Mouse (Mus musculus): ENCODE data around the gene Hoxb9. TPM values are rescaled to one million over a fixed set of nuclear protein-coding genes. Genes with fewer than 3 reads are reported as not detected.
A peak's percentile ranks its signal among the peaks of the same experiment; 100 is the strongest.

Hoxb9 gene
- total and polyA plus RNA-seq, 2 experiments from 2014 or later = not detected

DNA sequence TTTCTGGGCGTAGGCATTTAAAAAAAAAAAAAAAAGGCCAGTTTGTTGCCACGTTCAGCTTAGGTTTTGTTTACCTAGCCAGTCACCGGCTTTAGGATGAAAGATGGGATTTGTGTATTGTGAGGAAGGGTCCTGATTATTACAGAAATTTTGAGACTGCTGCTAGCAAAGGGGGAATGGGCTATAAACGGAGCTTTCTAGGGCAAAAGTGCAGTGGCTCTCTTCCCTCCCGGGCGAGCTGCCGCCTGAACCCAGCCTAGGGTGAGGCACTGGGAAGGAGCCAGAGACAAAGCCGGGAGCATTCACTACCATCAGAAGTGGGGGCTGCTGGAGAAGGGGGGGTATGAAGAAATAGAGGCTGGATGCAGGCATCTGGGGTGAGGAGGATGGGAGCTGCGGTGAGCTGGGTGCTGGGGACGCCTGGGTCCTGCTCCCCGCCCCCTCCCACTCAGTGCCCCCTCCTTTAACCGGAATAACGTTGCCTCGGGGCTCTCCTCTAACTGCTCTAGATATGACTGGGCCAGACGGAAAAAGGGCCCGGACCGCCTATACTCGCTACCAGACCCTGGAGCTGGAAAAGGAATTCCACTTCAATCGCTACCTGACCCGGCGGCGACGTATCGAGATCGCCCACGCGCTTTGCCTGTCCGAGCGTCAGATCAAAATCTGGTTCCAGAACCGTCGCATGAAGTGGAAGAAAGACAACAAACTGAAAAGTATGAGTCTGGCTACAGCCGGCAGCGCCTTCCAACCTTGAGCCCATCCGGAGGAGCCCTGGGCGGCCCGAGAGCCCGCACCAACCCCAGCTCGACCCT, 33.3 kb downstream of the Hoxb9 start:
- H3K4me3 ChIP-seq (ENCODE audit: low read length) = peak overlapping the region; percentile 30
- H3K4me1 ChIP-seq (ENCODE audit: insufficient read depth, low read length) = no peaks in the 10 kb centered on the region
- TF ChIP-seq CTCF (IDR thresholded peaks at IDR 0.05; ENCODE audit: low read depth) = no peak
- peak overlapping the region; percentile 30 for H3K4me2 ChIP-seq (ENCODE audit: low read depth, low read length)
- H3K27ac ChIP-seq = peak overlapping the region; percentile 69
- 3% methylated on average over 38 of the region's 38 CpGs for WGBS
- no peak for ATAC-seq
- H3K27me3 ChIP-seq (ENCODE audit: insufficient read depth, low read length) = peaks cover 83% of the 10 kb centered on the region
- H3K9me3 ChIP-seq (ENCODE audit: low read length) = no peaks in the 10 kb centered on the region
- no peaks in the 10 kb centered on the region for H3K36me3 ChIP-seq (ENCODE audit: insufficient read depth, low read length)
- peak overlapping the region; percentile 53 for H3K9ac ChIP-seq (replicated peaks; ENCODE audit: low read length)
- no peak for DNase-seq (ENCODE audit: low spot score)

DNA sequence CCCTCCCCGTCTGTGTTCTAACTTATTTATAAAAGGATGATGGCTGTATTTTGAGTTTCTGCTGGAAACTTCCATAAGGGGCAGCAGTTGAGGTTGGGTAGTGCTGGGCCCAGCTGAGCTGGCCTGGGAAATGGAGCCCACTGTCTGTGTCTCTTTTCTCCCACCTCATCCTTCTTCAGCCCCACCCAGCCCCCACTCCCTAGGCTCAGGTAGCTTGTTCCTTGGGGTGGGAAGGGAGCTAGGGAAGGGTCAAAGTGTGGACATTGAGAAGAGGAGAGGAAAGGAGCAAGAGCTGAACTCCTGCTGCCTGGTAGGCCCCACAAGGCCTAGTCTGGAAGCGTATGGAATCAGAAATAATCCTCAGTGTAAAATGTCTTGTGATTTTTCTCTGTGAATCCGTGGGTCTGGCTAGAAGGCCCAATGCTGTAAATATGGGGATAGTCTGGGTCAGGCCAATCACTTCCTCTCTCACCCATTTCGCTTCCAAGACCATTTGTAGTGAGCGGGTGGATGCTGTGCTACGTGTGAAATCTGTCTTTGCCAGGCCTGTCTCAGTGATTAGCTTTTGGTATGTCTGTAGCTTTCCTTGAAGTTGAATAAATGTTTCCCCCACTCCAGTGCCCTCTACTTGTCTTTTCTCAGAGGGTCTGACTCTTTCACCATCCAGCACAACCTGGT, 34.4 kb downstream of the Hoxb9 start:
- DNase-seq (ENCODE audit: low spot score) (no peak), ATAC-seq (no peak)
- Histone ChIP-seq H3K27ac (peak overlapping the region; percentile 29; the same call in 1 of the 2 replicates), H3K36me3 (ENCODE audit: insufficient read depth, low read length) (no peaks in the 10 kb centered on the region), H3K4me1 (ENCODE audit: insufficient read depth, low read length) (no peaks in the 10 kb centered on the region), H3K9me3 (ENCODE audit: low read length) (no peaks in the 10 kb centered on the region), H3K9ac (replicated peaks; ENCODE audit: low read length) (no peak overlapping the region), H3K27me3 (ENCODE audit: insufficient read depth, low read length) (peaks cover 83% of the 10 kb centered on the region), H3K4me2 (ENCODE audit: low read depth, low read length) (peak overlapping the region; percentile 30), H3K4me3 (ENCODE audit: low read length) (0 out of 2 replicates have a peak overlapping the region, but pooled peaks have one; percentile 5)
- WGBS = 46% methylated on average over 6 of the region's 6 CpGs
- TF ChIP-seq CTCF (IDR thresholded peaks at IDR 0.05; ENCODE audit: low read depth) = no peak

DNA sequence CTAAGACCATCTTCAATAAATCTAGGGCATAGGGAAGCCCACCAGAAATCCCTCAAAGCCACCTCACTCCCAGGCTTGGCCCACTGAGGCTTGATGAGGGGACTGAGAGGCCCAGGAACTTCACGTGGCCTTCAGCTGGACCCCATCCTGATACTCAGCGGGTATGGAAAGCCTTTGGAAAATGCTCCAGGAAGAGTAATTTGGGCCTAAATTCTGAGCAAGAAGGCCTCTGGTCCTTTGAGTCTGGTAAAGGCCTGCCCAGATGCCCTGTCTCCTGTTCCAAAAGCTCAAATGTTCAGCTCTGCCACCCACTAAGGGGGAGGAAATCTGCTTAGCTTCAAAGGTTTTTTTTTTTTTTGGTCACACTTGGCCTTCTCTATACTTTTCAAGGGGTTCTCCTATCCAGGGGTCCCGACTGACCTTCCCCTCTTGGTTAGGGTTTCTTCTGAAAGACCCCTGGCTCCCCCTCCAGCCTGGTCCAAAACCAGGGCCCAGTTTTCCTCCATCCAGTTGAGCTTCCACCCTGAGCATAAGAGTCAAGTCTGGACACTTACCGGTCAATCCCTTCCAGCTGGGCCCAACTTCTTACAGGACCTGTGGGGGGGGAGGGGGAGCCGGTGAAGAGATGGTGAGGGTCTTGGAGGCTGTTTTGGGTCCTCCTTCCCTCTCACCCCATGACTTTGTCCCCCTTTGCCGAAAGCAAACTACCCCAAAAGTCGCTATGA, 35.1 kb downstream of the Hoxb9 start:
- no peak overlapping the region for H3K27ac ChIP-seq
- no peak for DNase-seq (ENCODE audit: low spot score)
- no peaks in the 10 kb centered on the region for H3K4me1 ChIP-seq (ENCODE audit: insufficient read depth, low read length)
- 22% methylated on average over 7 of the region's 7 CpGs for WGBS
- no peaks in the 10 kb centered on the region for H3K36me3 ChIP-seq (ENCODE audit: insufficient read depth, low read length)
- no peak for TF ChIP-seq CTCF (IDR thresholded peaks at IDR 0.05; ENCODE audit: low read depth)
- peak overlapping the region; percentile 30 for H3K4me2 ChIP-seq (ENCODE audit: low read depth, low read length)
- H3K4me3 ChIP-seq (ENCODE audit: low read length) = no peak overlapping the region
- peaks cover 84% of the 10 kb centered on the region for H3K27me3 ChIP-seq (ENCODE audit: insufficient read depth, low read length)
- ATAC-seq = no peak
- no peaks in the 10 kb centered on the region for H3K9me3 ChIP-seq (ENCODE audit: low read length)
- H3K9ac ChIP-seq (replicated peaks; ENCODE audit: low read length) = no peak overlapping the region

DNA sequence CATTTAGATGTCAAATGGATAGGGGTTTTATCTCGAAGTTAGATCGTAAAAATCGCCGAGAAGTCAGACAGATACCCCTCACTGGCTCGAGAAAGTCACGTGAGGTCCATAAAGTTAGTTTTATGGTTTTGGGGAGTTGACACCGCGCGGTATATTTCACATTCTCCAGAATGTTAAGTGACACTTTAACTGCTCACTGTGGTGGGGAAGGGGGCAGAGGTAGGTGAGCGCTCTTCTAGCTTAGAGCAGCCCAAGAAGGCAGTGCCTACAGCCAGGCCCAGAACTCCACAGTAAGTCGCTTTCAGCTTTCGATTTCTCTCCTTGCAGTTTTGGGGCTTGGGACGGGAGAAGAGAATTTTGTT, 35.6 kb downstream of the Hoxb9 start:
- H3K27me3 ChIP-seq (ENCODE audit: insufficient read depth, low read length) = peaks cover 84% of the 10 kb centered on the region
- no peak overlapping the region for H3K27ac ChIP-seq
- no peaks in the 10 kb centered on the region for H3K9me3 ChIP-seq (ENCODE audit: low read length)
- H3K9ac ChIP-seq (replicated peaks; ENCODE audit: low read length) = no peak overlapping the region
- peak overlapping the region; percentile 30 for H3K4me2 ChIP-seq (ENCODE audit: low read depth, low read length)
- ATAC-seq = no peak
- no peak for TF ChIP-seq CTCF (IDR thresholded peaks at IDR 0.05; ENCODE audit: low read depth)
- 17% methylated on average over 13 of the region's 13 CpGs for WGBS
- H3K36me3 ChIP-seq (ENCODE audit: insufficient read depth, low read length) = no peaks in the 10 kb centered on the region
- no peak for DNase-seq (ENCODE audit: low spot score)
- H3K4me1 ChIP-seq (ENCODE audit: insufficient read depth, low read length) = no peaks in the 10 kb centered on the region
- no peak overlapping the region for H3K4me3 ChIP-seq (ENCODE audit: low read length)

DNA sequence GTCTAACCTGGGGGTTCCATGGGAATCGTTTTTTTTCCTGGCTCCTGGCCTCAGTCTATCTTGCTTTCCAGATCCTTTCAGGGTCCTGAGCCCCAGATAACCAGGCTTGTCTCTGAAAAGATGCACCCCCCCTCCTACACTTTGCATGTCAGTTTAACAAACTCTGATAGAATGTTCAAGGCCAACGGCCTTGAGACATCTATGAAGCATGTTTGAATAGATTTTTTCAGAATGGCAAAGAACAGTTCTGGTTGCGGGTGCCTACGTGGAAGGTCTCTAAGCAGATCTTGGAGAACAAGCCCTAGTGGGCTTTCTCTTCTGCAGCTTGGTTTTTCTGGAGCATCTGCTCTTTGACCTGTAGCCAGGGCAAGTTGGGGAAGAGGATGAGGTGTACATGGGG, 37.5 kb downstream of the Hoxb9 start:
- DNase-seq (ENCODE audit: low spot score) = no peak
- no peaks in the 10 kb centered on the region for H3K36me3 ChIP-seq (ENCODE audit: insufficient read depth, low read length)
- 0 out of 2 replicates have a peak overlapping the region, but pooled peaks have one; percentile 2 for H3K9ac ChIP-seq (replicated peaks; ENCODE audit: low read length)
- H3K27me3 ChIP-seq (ENCODE audit: insufficient read depth, low read length) = peaks cover 95% of the 10 kb centered on the region
- 0 out of 2 replicates have a peak overlapping the region, but pooled peaks have one; percentile 27 for H3K27ac ChIP-seq
- WGBS = 20% methylated on average over 4 of the region's 4 CpGs
- H3K4me1 ChIP-seq (ENCODE audit: insufficient read depth, low read length) = no peaks in the 10 kb centered on the region
- H3K9me3 ChIP-seq (ENCODE audit: low read length) = no peaks in the 10 kb centered on the region
- no peak overlapping the region for H3K4me3 ChIP-seq (ENCODE audit: low read length)
- H3K4me2 ChIP-seq (ENCODE audit: low read depth, low read length) = peak overlapping the region; percentile 30
- ATAC-seq = no peak
- TF ChIP-seq CTCF (IDR thresholded peaks at IDR 0.05; ENCODE audit: low read depth) = no peak

DNA sequence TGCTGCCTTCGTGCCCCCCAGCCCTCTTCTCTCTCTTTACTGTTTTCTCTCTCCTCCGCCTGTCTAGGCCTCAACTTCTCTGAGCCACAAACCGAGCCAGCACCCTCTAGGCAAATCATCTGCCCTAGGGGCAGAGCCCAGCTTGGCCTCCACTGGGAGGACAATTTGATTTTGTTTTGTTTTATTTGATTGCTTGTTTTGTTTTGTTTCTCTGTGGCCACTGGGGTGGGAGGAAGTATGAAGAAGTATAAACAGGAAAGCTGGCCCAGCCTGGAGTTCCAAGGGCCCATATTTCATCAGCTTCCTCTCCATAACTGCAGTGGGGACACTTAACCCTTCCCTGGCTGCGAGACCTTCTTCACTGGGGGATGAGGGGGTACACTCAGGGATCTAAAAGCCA, 38.0 kb downstream of the Hoxb9 start:
- Histone ChIP-seq H3K4me1 (ENCODE audit: insufficient read depth, low read length) (no peaks in the 10 kb centered on the region), H3K9me3 (ENCODE audit: low read length) (no peaks in the 10 kb centered on the region), H3K27ac (no peak overlapping the region), H3K36me3 (ENCODE audit: insufficient read depth, low read length) (no peaks in the 10 kb centered on the region), H3K9ac (replicated peaks; ENCODE audit: low read length) (0 out of 2 replicates have a peak overlapping the region, but pooled peaks have one; percentile 2), H3K4me3 (ENCODE audit: low read length) (no peak overlapping the region), H3K27me3 (ENCODE audit: insufficient read depth, low read length) (peaks cover 99% of the 10 kb centered on the region), H3K4me2 (ENCODE audit: low read depth, low read length) (0 out of 2 replicates have a peak overlapping the region, but pooled peaks have one; percentile 30)
- TF ChIP-seq CTCF (IDR thresholded peaks at IDR 0.05; ENCODE audit: low read depth) = no peak
- WGBS = 12% methylated on average over 4 of the region's 4 CpGs
- DNase-seq (ENCODE audit: low spot score) = no peak
- ATAC-seq = no peak
